Mouse (Mus musculus): ENCODE results near the gene I830077J02Rik. TPM values are rescaled to one million over a fixed set of nuclear protein-coding genes. Genes with fewer than 3 reads are reported as not detected.

Gene I830077J02Rik
- polyA plus RNA-seq, 1 experiment from 2014 or later = 2.3 TPM

Other genes starting within 250 kb of the I830077J02Rik start
- gene Ddx20, start 245.1 kb downstream of the I830077J02Rik start, polyA plus RNA-seq (2015; fragmentation: Nextera tagmentation; extraction: Ambion mirVana) = 18.1 and 20.2 TPM in 2 replicates
- gene Inka2, start 228.1 kb downstream of the I830077J02Rik start, polyA plus RNA-seq (2015; fragmentation: Nextera tagmentation; extraction: Ambion mirVana) = 2.0 and 2.3 TPM in 2 replicates
- 81.3 and 91.9 TPM in 2 replicates for gene Rap1a, start 131.3 kb downstream of the I830077J02Rik start, polyA plus RNA-seq (2015; fragmentation: Nextera tagmentation; extraction: Ambion mirVana)
- 0.11 and 0.17 TPM in 2 replicates for gene Adora3, start 61.8 kb downstream of the I830077J02Rik start, polyA plus RNA-seq (2015; fragmentation: Nextera tagmentation; extraction: Ambion mirVana)
- gene Tmigd3, start 61.8 kb downstream of the I830077J02Rik start, polyA plus RNA-seq (2015; fragmentation: Nextera tagmentation; extraction: Ambion mirVana) = 0.42 and 0.56 TPM in 2 replicates
- gene Wdr77, start 26.7 kb upstream of the I830077J02Rik start, polyA plus RNA-seq (2015; fragmentation: Nextera tagmentation; extraction: Ambion mirVana) = 87.2 and 95.2 TPM in 2 replicates
- 683 and 787 TPM in 2 replicates for gene Atp5f1, start 27.4 kb upstream of the I830077J02Rik start, polyA plus RNA-seq (2015; fragmentation: Nextera tagmentation; extraction: Ambion mirVana)
- 1.4 and 1.7 TPM in 2 replicates for gene Ovgp1, start 41.0 kb upstream of the I830077J02Rik start, polyA plus RNA-seq (2015; fragmentation: Nextera tagmentation; extraction: Ambion mirVana)
- gene Pifo, start 82.0 kb upstream of the I830077J02Rik start, polyA plus RNA-seq (2015; fragmentation: Nextera tagmentation; extraction: Ambion mirVana) = 0.17 TPM in 1 of 2 replicates, not detected in the other
- 0.31 and 0.35 TPM in 2 replicates for gene Chil5, start 100.2 kb upstream of the I830077J02Rik start, polyA plus RNA-seq (2015; fragmentation: Nextera tagmentation; extraction: Ambion mirVana)
- 0.11 and 0.31 TPM in 2 replicates for gene Chia1, start 180.6 kb upstream of the I830077J02Rik start, polyA plus RNA-seq (2015; fragmentation: Nextera tagmentation; extraction: Ambion mirVana)
- gene Chil3, start 234.9 kb upstream of the I830077J02Rik start, polyA plus RNA-seq (2015; fragmentation: Nextera tagmentation; extraction: Ambion mirVana) = not detected in 2 replicates

All from heart, embryonic 13.5 days (tissue).